Mouse (Mus musculus) spleen, adult 2 months (tissue): ENCODE results near the gene Slc28a1.

Experiments used
- CTCF ChIP-seq: fragments of 200-500 bp; IDR thresholded peaks from 2 replicates; pipeline ENCODE4 v1.5.1; 2011; ENCODE audit warnings: mild to moderate bottlenecking, inconsistent platforms; ENCODE audit not compliant: insufficient read depth, insufficient read length, insufficient replicate concordance; ENCODE audit errors: extremely low read depth
- POLR2A ChIP-seq: fragments of 200-500 bp; IDR thresholded peaks from 2 replicates; pipeline ENCODE4 v1.6.1; 2011; ENCODE audit warnings: low read depth, low read length, inconsistent platforms

DNA sequence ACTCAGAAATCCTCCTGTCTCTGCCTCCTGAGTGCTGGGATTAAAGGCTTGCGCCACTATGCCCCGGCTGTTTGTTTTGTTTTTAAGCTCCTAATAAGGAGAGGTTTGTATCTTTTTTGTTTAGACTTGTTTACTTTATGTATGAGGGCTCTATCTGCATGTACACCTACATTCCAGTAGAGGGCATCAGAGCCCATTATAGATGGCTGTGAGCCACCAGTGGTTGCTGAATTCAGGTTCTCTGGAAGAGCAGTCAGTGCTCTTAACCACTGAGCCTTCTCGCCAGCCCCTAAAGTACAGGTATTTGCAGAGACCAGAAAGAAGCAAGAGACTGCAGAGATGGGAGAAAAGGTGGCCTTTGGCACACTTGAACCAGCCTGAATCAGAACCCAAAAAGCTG is 52.5 kb downstream of the Slc28a1 start:
- TF ChIP-seq POLR2A (no peak), CTCF (no peak)
